Mouse (Mus musculus) megakaryocyte, embryonic 14.5 days (primary cell): Measurements from ENCODE around the gene Ccdc149.

Experiments
- FLI1 ChIP-seq: IDR thresholded peaks from 2 replicates; pipeline ENCODE4 v1.6.1; 2012; ENCODE audit warnings: low read length, inconsistent platforms, mixed read lengths
- GATA1 ChIP-seq: IDR thresholded peaks from 3 replicates; pipeline ENCODE4 v1.6.1; 2012; ENCODE audit warnings: mixed read lengths, low read length, inconsistent platforms, borderline replicate concordance

DNA sequence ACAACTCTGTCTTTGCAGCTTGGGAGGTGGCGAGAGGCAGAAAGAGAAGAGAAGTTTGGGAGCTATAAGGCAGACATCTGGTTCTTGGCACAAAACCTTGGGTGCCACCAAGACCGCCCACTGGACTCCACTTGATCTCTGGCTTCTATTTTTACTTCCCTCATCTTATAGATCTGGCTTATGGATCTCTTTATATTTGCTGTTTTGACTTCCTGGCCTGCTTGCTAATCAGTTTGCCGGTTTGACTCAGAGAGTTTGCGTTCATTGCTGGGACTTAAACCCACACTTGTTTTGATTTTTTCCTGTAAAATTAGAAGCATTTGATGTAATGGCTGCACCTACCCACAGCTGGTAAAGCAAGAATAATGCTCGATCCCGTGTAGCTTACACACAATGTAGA is 100.4 kb downstream of the Ccdc149 start:
- TF ChIP-seq FLI1 (no peak), GATA1 (no peak)
